Mouse (Mus musculus) brain, embryonic 14.5 days (tissue): ENCODE measurements at regions not wholly inside any gene's neighbourhood (a gene's known extent, or its start where the extent isn't known, plus 50 kb on each side); places are given as distances from the start of the nearest gene placed in this dataset.

Source experiments
- CTCF ChIP-seq: fragments of 200-500 bp; IDR thresholded peaks from 2 replicates; pipeline ENCODE4 v1.5.1; 2012; ENCODE audit warnings: inconsistent platforms, mild to moderate bottlenecking, moderate library complexity, borderline replicate concordance; ENCODE audit not compliant: insufficient read depth, insufficient read length; ENCODE audit errors: extremely low read depth
- POLR2A ChIP-seq: fragments of 200-500 bp; IDR thresholded peaks from 2 replicates; pipeline ENCODE4 v1.6.1; 2012; ENCODE audit warnings: mild to moderate bottlenecking, inconsistent platforms, borderline replicate concordance; ENCODE audit not compliant: poor library complexity, insufficient read depth, insufficient read length, severe bottlenecking; ENCODE audit errors: extremely low read depth

- TF ChIP-seq CTCF (no peak), POLR2A (no peak)
Observed at GRCm38 (mm10) chr3:124227701-124228100, 93.0 kb upstream of the Tram1l1 start.
